Mouse (Mus musculus) MEL (cell line): ENCODE results near the gene Mpi.

ENCODE experiments used
- CTCF ChIP-seq, 3 experiments: IDR thresholded peaks in 2 of 3; conservative IDR thresholded peaks in 1 of 3; 2 replicates each; pipeline ENCODE4 v1.5.1; 2011 to 2012; ENCODE audit warnings: low read length in 3 of 3, low read depth in 2 of 3, mild to moderate bottlenecking in 2 of 3, improper control_type of control experiment in 1 of 3, inconsistent platforms in 1 of 3, mixed read lengths in 1 of 3, moderate library complexity in 1 of 3; ENCODE audit not compliant: control insufficient read depth in 1 of 3, insufficient read depth in 1 of 3, poor library complexity in 1 of 3, severe bottlenecking in 1 of 3
- POLR2A ChIP-seq, 2 experiments: IDR thresholded peaks; 2 replicates each; pipeline ENCODE4 v1.6.1; 2011 to 2012; ENCODE audit warnings: low read length in 2 of 2, mild to moderate bottlenecking in 2 of 2, control low read depth in 1 of 2, improper control_type of control experiment in 1 of 2, low read depth in 1 of 2, moderate library complexity in 1 of 2; ENCODE audit not compliant: control insufficient read depth in 1 of 2, insufficient read depth in 1 of 2, poor library complexity in 1 of 2
- SMC3 ChIP-seq: IDR thresholded peaks from 2 replicates; pipeline ENCODE4 v1.6.1; 2011; ENCODE audit warnings: low read depth, low read length, improper control_type of control experiment
- UBTF ChIP-seq: IDR thresholded peaks from 2 replicates; pipeline ENCODE4 v1.6.1; 2012; ENCODE audit warnings: low read depth, mild to moderate bottlenecking, inconsistent platforms, low read length, improper control_type of control experiment, moderate library complexity, borderline replicate concordance; ENCODE audit not compliant: insufficient read depth

DNA sequence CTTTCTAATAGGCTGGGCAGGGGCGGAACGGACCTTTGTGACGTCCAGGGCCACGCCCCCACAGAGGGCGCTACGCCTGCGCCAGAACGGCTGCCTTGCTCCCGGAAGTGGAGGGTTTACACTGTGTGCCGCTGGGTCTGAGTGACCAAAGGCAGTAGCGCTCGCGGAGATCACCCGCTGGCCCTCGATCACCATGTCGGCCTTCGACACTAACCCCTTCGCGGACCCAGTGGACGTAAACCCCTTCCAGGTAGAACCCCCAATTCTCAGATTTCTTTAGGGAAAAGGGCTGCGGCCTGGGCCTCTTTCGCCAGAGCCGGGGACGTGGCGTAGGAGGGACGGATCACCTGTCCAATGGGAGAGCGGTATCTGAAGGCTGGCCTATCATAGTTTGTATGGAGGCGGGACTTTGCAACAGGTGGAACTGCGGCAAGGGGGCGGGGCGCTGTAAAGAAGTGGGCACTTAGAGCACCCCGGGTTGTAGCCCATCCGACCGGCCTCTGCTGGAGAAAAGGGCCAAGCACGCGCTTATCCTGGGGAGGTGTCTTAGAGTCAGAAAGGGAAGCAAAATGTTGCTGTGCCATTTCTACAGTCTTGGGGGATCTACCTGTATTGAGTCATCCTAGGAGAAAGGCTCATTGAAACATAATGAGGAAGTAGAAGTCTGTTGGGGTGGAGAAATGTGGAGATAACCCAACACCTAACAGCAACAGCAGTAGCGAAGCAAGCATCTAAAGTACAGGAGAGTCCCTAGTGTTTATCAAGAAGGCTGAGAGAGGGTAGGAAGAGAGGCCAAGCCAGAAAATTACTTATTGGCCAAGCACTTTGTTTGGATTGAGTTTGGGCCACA lies 8.5 kb upstream of the Mpi start, which contains the start of gene Scamp2:
- no peak for TF ChIP-seq UBTF
- peak; percentile 52 to 91; a peak in 3 of 4 replicates for TF ChIP-seq POLR2A (IDR thresholded peaks at IDR 0.05; ENCODE audit: control insufficient read depth in 1 of 2, insufficient read depth in 1 of 2, low read depth in 1 of 2, low read length in 2 of 2, poor library complexity in 1 of 2)
- 0 out of 6 replicates have a peak, but pooled peaks of 1 of the 3 experiments have one; percentile 1 for TF ChIP-seq CTCF (IDR thresholded peaks at IDR 0.05 in 2 of 3, conservative IDR thresholded peaks at IDR 0.05 in 1 of 3; ENCODE audit: control insufficient read depth in 1 of 3, insufficient read depth in 1 of 3, low read depth in 2 of 3, low read length in 3 of 3, poor library complexity in 1 of 3, severe bottlenecking in 1 of 3)
- TF ChIP-seq SMC3 = no peak
